In genomic region chr17:79326868-79327376, GRCm38 (mm10) we compare ENCODE assay signal across 14 mouse cellular contexts. TPM values are rescaled to one million over a fixed set of nuclear protein-coding genes. Genes with fewer than 3 reads are reported as not detected.
DNase-seq lines count a peak whose midpoint lies in the region; ATAC-seq lines count a peak whose summit lies in the region.
"Had no signal": no experiment of that assay in that cellular context is flagged by ENCODE, and none has a peak within 500 bp of the region (broad histone marks: within the 10 kb centered on the region; RNA-seq: fewer than 3 reads in every experiment).

No protein-coding gene starts in this region.

- ATAC-seq in neural tube, embryonic 15.5 days (ENCODE audit: low FRiP score) = peak; percentile 82

- 35% methylated on average over 4 of the region's 4 CpGs for WGBS in neural tube, embryonic 15.5 days

- H3K4me1 ChIP-seq in neural tube, embryonic 15.5 days = peaks cover 13% of the 10 kb centered on the region
- H3K4me1 ChIP-seq: embryonic facial prominence, embryonic 13.5 days; liver, embryonic 13.5 days had no signal

- no peak overlapping the region for H3K9ac ChIP-seq in neural tube, embryonic 15.5 days (replicated peaks)
- H3K9ac ChIP-seq: embryonic facial prominence, embryonic 13.5 days; liver, embryonic 13.5 days had no signal

- no peaks in the 10 kb centered on the region for H3K9me3 ChIP-seq in neural tube, embryonic 15.5 days (replicated peaks)
- H3K9me3 ChIP-seq: embryonic facial prominence, embryonic 13.5 days; liver, embryonic 13.5 days had no signal

- no peak overlapping the region for H3K4me3 ChIP-seq in neural tube, embryonic 15.5 days (replicated peaks)
- H3K4me3 ChIP-seq: embryonic facial prominence, embryonic 13.5 days; gastrocnemius, adult 2 months; liver, embryonic 13.5 days had no signal

- H3K36me3 ChIP-seq in neural tube, embryonic 15.5 days = no peaks in the 10 kb centered on the region
- H3K36me3 ChIP-seq: embryonic facial prominence, embryonic 13.5 days had no signal

- H3K27ac ChIP-seq in neural tube, embryonic 15.5 days (replicated peaks) = 0 out of 2 replicates have a peak overlapping the region, but pooled peaks have one; percentile 25
- H3K27ac ChIP-seq: embryonic facial prominence, embryonic 13.5 days; gastrocnemius, adult 2 months; kidney, postnatal 0 days; liver, embryonic 13.5 days; macrophage had no signal

- H3K4me2 ChIP-seq in neural tube, embryonic 15.5 days = no peak overlapping the region
- H3K4me2 ChIP-seq: embryonic facial prominence, embryonic 13.5 days; liver, embryonic 13.5 days had no signal

- no peaks in the 10 kb centered on the region for H3K27me3 ChIP-seq in neural tube, embryonic 15.5 days (replicated peaks)
- H3K27me3 ChIP-seq: embryonic facial prominence, embryonic 13.5 days; liver, embryonic 13.5 days had no signal

- peak; percentile 39 for DNase-seq in heart, adult 11 months
- no peak for DNase-seq in heart, adult 9 months (ENCODE audit: low spot score in 2 of 2)
- peak; percentile 33 to 60 for DNase-seq in frontal cortex, adult 2 months (ENCODE audit: extremely low spot score in 1 of 2, low spot score in 1 of 2)
- peak; percentile 47 to 52 for DNase-seq in layer of hippocampus, postnatal 14 days (ENCODE audit: low spot score in 2 of 2)
- no peak for DNase-seq in MN1 (ENCODE audit: low spot score)
- no peak for DNase-seq in ovary, postnatal 14 days (ENCODE audit: low spot score)
- DNase-seq in thymus, postnatal 0 days (ENCODE audit: low spot score) = no peak
- DNase-seq: cerebellum, adult 11 months; gastrocnemius, adult 2 months; liver, embryonic 13.5 days had no signal

RNA-seq across cellular contexts. Expression of gene Cdc42ep3, which starts 28.0 kb away (rescaled TPM):
- 22.3 and 22.9 TPM in 2 replicates for polyA plus RNA-seq in frontal cortex, adult 2 months (2012; rRNA removed)
- total RNA-seq in layer of hippocampus, postnatal 14 days (2021) = 1 to 10 TPM; 6.2 to 9.8 TPM
- polyA plus RNA-seq in neural tube, embryonic 15.5 days (2015; fragmentation: Nextera tagmentation; extraction: Ambion mirVana) = 49.1 and 55.9 TPM in 2 replicates
- 33.4 and 41.0 TPM in 2 replicates for polyA plus RNA-seq in thymus, postnatal 0 days (2015; fragmentation: Nextera tagmentation; extraction: Ambion mirVana)

Comparison
In these comparisons a context has a peak if more than half of its experiments do, and no peak if none do; other contexts are left out.
1. DNase-seq: peak in heart, adult 11 months (single experiment), frontal cortex, adult 2 months (2 of 2) and layer of hippocampus, postnatal 14 days (2 of 2); none in heart, adult 9 months (0 of 2), MN1 (single experiment), ovary, postnatal 14 days (single experiment) and thymus, postnatal 0 days (single experiment).